In the genomic region with DNA sequence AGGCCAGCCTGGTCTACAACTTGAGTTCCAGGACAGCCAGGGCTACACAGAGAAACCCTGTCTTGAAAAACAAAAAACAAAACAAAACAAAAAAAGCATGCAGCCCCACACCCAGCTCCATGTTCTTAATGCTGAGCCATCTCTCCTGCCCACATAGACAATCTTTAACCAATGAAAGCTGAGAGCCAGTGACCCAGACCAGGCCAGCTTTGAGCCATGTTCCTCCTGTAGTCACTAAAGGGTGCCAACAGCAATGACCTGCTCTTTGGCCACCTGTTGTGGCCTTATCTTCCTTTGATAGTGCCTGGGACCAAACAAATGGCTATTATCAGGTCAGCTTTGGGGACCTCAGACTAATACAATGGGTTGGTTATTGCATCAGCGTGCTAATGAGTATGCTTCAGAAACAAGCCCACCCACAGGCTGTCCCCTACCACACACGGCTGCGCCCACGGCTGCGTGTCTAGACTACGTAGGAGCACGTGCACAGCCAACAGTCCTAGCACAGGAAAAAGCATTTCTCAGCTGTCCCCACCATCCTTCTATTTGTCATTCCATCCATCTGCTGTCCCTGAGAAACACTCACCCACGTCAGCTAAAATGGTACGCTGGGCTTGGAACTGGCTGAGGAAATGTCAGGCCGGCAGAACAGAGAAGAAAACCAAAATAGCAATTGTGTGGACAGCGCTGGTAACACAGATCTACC, we compare ENCODE assay signal across 16 mouse cellular contexts. TPM values are rescaled to one million over a fixed set of nuclear protein-coding genes. Genes with fewer than 3 reads are reported as not detected.
DNase-seq lines count a peak whose midpoint lies in the region; ATAC-seq and TF ChIP-seq lines count a peak whose summit lies in the region.
"Had no signal": no experiment of that assay in that cellular context is flagged by ENCODE, and none has a peak within 500 bp of the region (broad histone marks: within the 10 kb centered on the region; RNA-seq: fewer than 3 reads in every experiment).

No protein-coding gene starts in this region.

- H3K4me2 ChIP-seq in liver, postnatal 0 days (ENCODE audit: low read depth, low read length): no peak overlapping the region
- H3K4me2 ChIP-seq in liver, embryonic 12.5 days: no peak overlapping the region

- H3K79me2 ChIP-seq in liver, adult 2 months (ENCODE audit: control insufficient read depth, insufficient read depth, low read length): no peaks in the 10 kb centered on the region

- no peaks in the 10 kb centered on the region for H3K27me3 ChIP-seq in liver, adult 2 months (ENCODE audit: control insufficient read depth, insufficient read depth, low read length)
- H3K27me3 ChIP-seq in liver, postnatal 0 days (ENCODE audit: insufficient read depth, low read length): no peaks in the 10 kb centered on the region
- H3K27me3 ChIP-seq in liver, embryonic 12.5 days (replicated peaks): no peaks in the 10 kb centered on the region

- no peaks in the 10 kb centered on the region for H3K36me3 ChIP-seq in liver, adult 2 months (ENCODE audit: control insufficient read depth, insufficient read depth, low read length)
- no peaks in the 10 kb centered on the region for H3K36me3 ChIP-seq in liver, postnatal 0 days (replicated peaks; ENCODE audit: insufficient read depth, low read length)
- no peaks in the 10 kb centered on the region for H3K36me3 ChIP-seq in liver, embryonic 12.5 days
- H3K36me3 ChIP-seq: G1E had no signal

- no peaks in the 10 kb centered on the region for H3K9me3 ChIP-seq in liver, postnatal 0 days (ENCODE audit: low read length)
- no peaks in the 10 kb centered on the region for H3K9me3 ChIP-seq in liver, embryonic 12.5 days (replicated peaks)
- H3K9me3 ChIP-seq: G1E had no signal

- TF ChIP-seq POLR2A in liver, adult 2 months (IDR thresholded peaks at IDR 0.05; ENCODE audit: extremely low read depth, insufficient read depth, low read length): no peak

- intact Hi-C loops in left cerebral cortex, postnatal 10 days (cut with DNase I): no loop called here

- peak; percentile 30 for DNase-seq in liver, adult 2 months (ENCODE audit: extremely low read depth, low read depth, low spot score)
- DNase-seq in liver, postnatal 0 days: no peak
- peak; percentile 67 to 77 for DNase-seq in layer of hippocampus, adult 8-10 months (ENCODE audit: low spot score in 2 of 2)
- DNase-seq in left cerebral cortex, postnatal 10 days (ENCODE audit: extremely low spot score in 1 of 2, low spot score in 2 of 2): peak; percentile 48 to 66
- peak; percentile 22 for DNase-seq in right cerebral cortex, postnatal 4 days
- DNase-seq in thymus, postnatal 25 days: no peak
- DNase-seq in thymus, postnatal 10 days (ENCODE audit: low spot score in 2 of 2): no peak
- DNase-seq: adrenal gland, postnatal 36 days; heart, adult 2 months; lung, adult 2 months; thymus, adult 2 months had no signal

- 90% methylated on average over 11 of the region's 11 CpGs for WGBS in liver, adult 2 months
- 81% methylated on average over 11 of the region's 11 CpGs for WGBS in liver, postnatal 0 days (ENCODE audit: insufficient replicate concordance)
- WGBS in liver, embryonic 12.5 days (ENCODE audit: insufficient replicate concordance): 78% methylated on average over 11 of the region's 11 CpGs

- H3K9ac ChIP-seq in liver, adult 2 months (ENCODE audit: low read depth, low read length): no peak overlapping the region
- no peak overlapping the region for H3K9ac ChIP-seq in liver, postnatal 0 days (replicated peaks)
- H3K9ac ChIP-seq in liver, embryonic 12.5 days: no peak overlapping the region

- TF ChIP-seq EP300 in liver, postnatal 0 days (IDR thresholded peaks at IDR 0.05; ENCODE audit: low read depth): no peak

- no peak for TF ChIP-seq CTCF in liver, adult 2 months (IDR thresholded peaks at IDR 0.05; ENCODE audit: low read depth, low read length)
- no peak for TF ChIP-seq CTCF in liver, postnatal 0 days (IDR thresholded peaks at IDR 0.05; ENCODE audit: low read depth)

- no peak overlapping the region for H3K4me3 ChIP-seq in liver, adult 2 months (ENCODE audit: insufficient read depth, low read depth, low read length)
- H3K4me3 ChIP-seq in liver, postnatal 0 days (ENCODE audit: low read depth, low read length): no peak overlapping the region
- H3K4me3 ChIP-seq in liver, embryonic 12.5 days: no peak overlapping the region
- H3K4me3 ChIP-seq: heart, adult 2 months had no signal

- H3K4me1 ChIP-seq in liver, adult 2 months (ENCODE audit: control insufficient read depth, insufficient read depth, low read length): peaks cover 3% of the 10 kb centered on the region; the same call in 1 of the 2 replicates
- H3K4me1 ChIP-seq in liver, postnatal 0 days (ENCODE audit: insufficient read depth): 0 out of 2 replicates have a peak, but pooled peaks cover 4% of the 10 kb centered on the region
- peaks cover 13% of the 10 kb centered on the region; the same call in 1 of the 2 replicates for H3K4me1 ChIP-seq in liver, embryonic 12.5 days

- ATAC-seq in liver, postnatal 0 days: no peak
- ATAC-seq in liver, embryonic 12.5 days: no peak

- H3K27ac ChIP-seq in liver, adult 2 months (replicated peaks; ENCODE audit: insufficient read depth, low read depth, low read length): no peak overlapping the region
- no peak overlapping the region for H3K27ac ChIP-seq in liver, postnatal 0 days (ENCODE audit: low read depth)
- H3K27ac ChIP-seq in liver, embryonic 12.5 days: no peak overlapping the region
- H3K27ac ChIP-seq: heart, adult 2 months had no signal

RNA-seq across cellular contexts. Expression of a gene that starts 21.0 kb away (rescaled TPM):
- total RNA-seq in liver, adult 2 months (2014; rRNA removed): 60.3 and 62.4 TPM in 2 replicates
- polyA plus RNA-seq in liver, adult 2 months (2012; rRNA removed): 17.2 and 21.8 TPM in 2 replicates
- polyA plus RNA-seq in liver, postnatal 0 days (2015; fragmentation: Nextera tagmentation; extraction: Ambion mirVana): 47.9 and 49.2 TPM in 2 replicates
- 10 to 100 TPM; 70.8 to 85.4 (median 76.0) TPM for total RNA-seq in layer of hippocampus, adult 8-10 months (2022)
- 10 to 100 TPM; 63.2 to 63.9 TPM for total RNA-seq in left cerebral cortex, postnatal 10 days (2021)
- 104 and 107 TPM in 2 replicates for polyA plus RNA-seq in liver, embryonic 12.5 days (2016; fragmentation: Nextera tagmentation; extraction: Ambion mirVana)

RNA-seq across cellular contexts. Expression of a gene that starts 21.3 kb away (rescaled TPM):
- 6.8 and 7.2 TPM in 2 replicates for total RNA-seq in liver, adult 2 months (2014; rRNA removed)
- 3.0 and 3.5 TPM in 2 replicates for polyA plus RNA-seq in liver, adult 2 months (2012; rRNA removed)
- polyA plus RNA-seq in liver, postnatal 0 days (2015; fragmentation: Nextera tagmentation; extraction: Ambion mirVana): 4.4 and 5.4 TPM in 2 replicates
- total RNA-seq in layer of hippocampus, adult 8-10 months (2022): 1 to 10 TPM; 4.7 to 6.8 (median 5.5) TPM
- total RNA-seq in left cerebral cortex, postnatal 10 days (2021): 1 to 10 TPM; 2.9 to 3.8 TPM
- polyA plus RNA-seq in liver, embryonic 12.5 days (2016; fragmentation: Nextera tagmentation; extraction: Ambion mirVana): 17.4 and 19.0 TPM in 2 replicates

RNA-seq across cellular contexts. Expression of a gene that starts 40.2 kb away (rescaled TPM):
- total RNA-seq in liver, adult 2 months (2014; rRNA removed): 0.18 TPM in 1 of 2 replicates, not detected in the other
- polyA plus RNA-seq in liver, adult 2 months (2012; rRNA removed): not detected in 2 replicates
- 0.09 and 0.25 TPM in 2 replicates for polyA plus RNA-seq in liver, postnatal 0 days (2015; fragmentation: Nextera tagmentation; extraction: Ambion mirVana)
- 1 to 10 TPM; 1.7 to 3.3 (median 2.3) TPM for total RNA-seq in layer of hippocampus, adult 8-10 months (2022)
- total RNA-seq in left cerebral cortex, postnatal 10 days (2021): 1 to 10 TPM; 3.2 to 6.3 TPM
- polyA plus RNA-seq in liver, embryonic 12.5 days (2016; fragmentation: Nextera tagmentation; extraction: Ambion mirVana): 0.08 TPM in 1 of 2 replicates, not detected in the other
- total RNA-seq: adrenal gland, postnatal 36 days; heart, adult 2 months; heart, postnatal 25 days; megakaryocyte progenitor cell, adult 5-6 weeks had no signal
- polyA plus RNA-seq: C2C12, G1E had no signal

Comparison
In these comparisons a context has a peak if more than half of its experiments do, and no peak if none do; other contexts are left out.
1. DNase-seq: peak in liver, adult 2 months (single experiment), layer of hippocampus, adult 8-10 months (2 of 2), left cerebral cortex, postnatal 10 days (2 of 2) and right cerebral cortex, postnatal 4 days (single experiment); none in liver, postnatal 0 days (single experiment), thymus, postnatal 25 days (single experiment) and thymus, postnatal 10 days (0 of 2).